Mouse (Mus musculus): ENCODE measurements around the gene Pid1. TPM values are rescaled to one million over a fixed set of nuclear protein-coding genes. Genes with fewer than 3 reads are reported as not detected.

Gene Pid1
- polyA plus RNA-seq, 1 experiment: 2.8 TPM

DNA sequence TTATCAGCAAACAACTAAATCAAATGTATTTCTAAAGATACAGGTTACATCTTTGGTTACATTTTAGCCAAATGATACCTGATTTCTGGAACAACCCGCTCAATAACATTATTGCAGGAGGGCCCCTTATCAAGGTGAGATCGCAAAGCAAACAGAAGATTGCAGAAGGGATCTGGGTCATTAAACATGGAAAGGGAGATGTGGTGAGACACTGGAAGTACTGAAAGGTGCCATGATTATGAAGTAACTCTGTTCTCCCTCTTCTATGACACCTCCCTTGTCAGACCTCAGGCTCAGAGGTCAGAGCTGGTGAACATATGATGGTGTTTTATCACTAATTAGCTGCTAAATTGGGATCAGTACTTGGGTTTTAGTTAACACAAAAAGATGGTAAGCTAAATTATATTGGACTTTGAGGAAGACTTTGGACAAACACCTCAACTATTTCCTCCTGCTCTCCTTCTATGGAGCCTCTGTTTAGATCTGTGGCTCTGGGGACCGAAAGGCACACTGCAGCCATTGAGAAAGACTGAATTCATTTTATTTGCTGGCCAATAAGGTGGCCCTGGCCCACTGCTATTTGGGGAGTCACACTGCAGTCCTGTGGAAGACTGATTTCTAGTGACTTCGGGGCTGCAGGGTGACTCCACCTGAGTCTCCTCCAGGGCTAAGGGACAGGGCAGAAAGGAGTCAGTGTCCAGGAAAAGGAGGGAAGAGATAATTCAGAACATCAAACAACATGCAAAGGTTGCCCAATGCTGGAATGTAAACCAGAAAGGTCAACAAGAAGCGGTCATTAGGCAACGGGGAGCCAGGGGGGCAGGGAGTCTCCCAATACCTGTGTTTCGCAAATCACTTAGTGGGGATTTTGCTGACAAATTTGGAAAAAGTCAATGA is 85.4 kb downstream of the Pid1 start:
- Histone ChIP-seq H3K36me3 (ENCODE audit: control insufficient read depth, insufficient read depth, low read length) (no peaks in the 10 kb centered on the region), H3K4me3 (ENCODE audit: low read depth, low read length) (no peak overlapping the region), H3K27ac (ENCODE audit: insufficient read depth, low read depth, low read length) (no peak overlapping the region), H3K27me3 (ENCODE audit: control insufficient read depth, insufficient read depth, low read length) (no peaks in the 10 kb centered on the region), H3K4me1 (ENCODE audit: control insufficient read depth, insufficient read depth, insufficient read length, low read length) (no peaks in the 10 kb centered on the region)
- WGBS: 46% methylated on average over 7 of the region's 7 CpGs
- TF ChIP-seq CTCF (IDR thresholded peaks at IDR 0.05; ENCODE audit: extremely low read depth, insufficient read length, insufficient replicate concordance, low read depth, low read length) (no peak), POLR2A (IDR thresholded peaks at IDR 0.05; ENCODE audit: low read depth, low read length) (no peak)

DNA sequence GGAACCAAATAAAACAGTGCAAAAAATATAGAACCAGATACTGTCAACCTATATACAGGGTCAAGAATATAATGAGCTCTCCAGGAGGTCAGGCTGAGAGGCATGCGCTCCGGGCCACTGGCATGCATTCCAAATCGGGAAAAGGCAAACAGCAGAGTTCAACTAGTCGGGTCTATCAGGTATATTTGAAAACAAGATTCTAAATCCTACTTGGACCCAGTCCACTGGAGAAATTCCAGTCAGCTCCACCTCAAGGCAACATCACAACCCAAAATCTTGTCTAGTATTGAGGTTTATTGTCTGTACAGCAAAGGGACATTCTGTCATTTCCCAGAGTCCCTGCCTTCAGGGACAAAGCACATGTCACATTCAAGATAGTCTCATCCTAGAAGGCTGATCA is 91.0 kb downstream of the Pid1 start:
- Histone ChIP-seq H3K27ac (ENCODE audit: insufficient read depth, low read depth, low read length) (no peak overlapping the region), H3K36me3 (ENCODE audit: control insufficient read depth, insufficient read depth, low read length) (no peaks in the 10 kb centered on the region), H3K27me3 (ENCODE audit: control insufficient read depth, insufficient read depth, low read length) (no peaks in the 10 kb centered on the region), H3K4me3 (ENCODE audit: low read depth, low read length) (no peak overlapping the region), H3K4me1 (ENCODE audit: control insufficient read depth, insufficient read depth, insufficient read length, low read length) (no peaks in the 10 kb centered on the region)
- no peak for TF ChIP-seq POLR2A (IDR thresholded peaks at IDR 0.05; ENCODE audit: low read depth, low read length)
- no peak for TF ChIP-seq CTCF (IDR thresholded peaks at IDR 0.05; ENCODE audit: extremely low read depth, insufficient read length, insufficient replicate concordance, low read depth, low read length)
- WGBS: 56% methylated on average over 4 of the region's 4 CpGs

GRCm38 (mm10) chr1:84271712-84272200 is 92.2 kb downstream of the Pid1 start:
- no peaks in the 10 kb centered on the region for H3K27me3 ChIP-seq (ENCODE audit: control insufficient read depth, insufficient read depth, low read length)
- H3K4me1 ChIP-seq (ENCODE audit: control insufficient read depth, insufficient read depth, insufficient read length, low read length): no peaks in the 10 kb centered on the region
- no peak overlapping the region for H3K4me3 ChIP-seq (ENCODE audit: low read depth, low read length)
- H3K27ac ChIP-seq (ENCODE audit: insufficient read depth, low read depth, low read length): no peak overlapping the region
- no peaks in the 10 kb centered on the region for H3K36me3 ChIP-seq (ENCODE audit: control insufficient read depth, insufficient read depth, low read length)
- WGBS: 77% methylated on average over 2 of the region's 2 CpGs
- TF ChIP-seq POLR2A (IDR thresholded peaks at IDR 0.05; ENCODE audit: low read depth, low read length) (no peak), CTCF (IDR thresholded peaks at IDR 0.05; ENCODE audit: extremely low read depth, insufficient read length, insufficient replicate concordance, low read depth, low read length) (no peak)

GRCm38 (mm10) chr1:84257656-84258055 is 106.3 kb downstream of the Pid1 start:
- H3K36me3 ChIP-seq (ENCODE audit: control insufficient read depth, insufficient read depth, low read length): no peaks in the 10 kb centered on the region
- no peak for TF ChIP-seq CTCF (IDR thresholded peaks at IDR 0.05; ENCODE audit: extremely low read depth, insufficient read length, insufficient replicate concordance, low read depth, low read length)
- TF ChIP-seq POLR2A (IDR thresholded peaks at IDR 0.05; ENCODE audit: low read depth, low read length): no peak
- no peak overlapping the region for H3K4me3 ChIP-seq (ENCODE audit: low read depth, low read length)
- no peaks in the 10 kb centered on the region for H3K4me1 ChIP-seq (ENCODE audit: control insufficient read depth, insufficient read depth, insufficient read length, low read length)
- no peak overlapping the region for H3K27ac ChIP-seq (ENCODE audit: insufficient read depth, low read depth, low read length)
- H3K27me3 ChIP-seq (ENCODE audit: control insufficient read depth, insufficient read depth, low read length): no peaks in the 10 kb centered on the region
- 94% methylated on average over 2 of the region's 2 CpGs for WGBS

DNA sequence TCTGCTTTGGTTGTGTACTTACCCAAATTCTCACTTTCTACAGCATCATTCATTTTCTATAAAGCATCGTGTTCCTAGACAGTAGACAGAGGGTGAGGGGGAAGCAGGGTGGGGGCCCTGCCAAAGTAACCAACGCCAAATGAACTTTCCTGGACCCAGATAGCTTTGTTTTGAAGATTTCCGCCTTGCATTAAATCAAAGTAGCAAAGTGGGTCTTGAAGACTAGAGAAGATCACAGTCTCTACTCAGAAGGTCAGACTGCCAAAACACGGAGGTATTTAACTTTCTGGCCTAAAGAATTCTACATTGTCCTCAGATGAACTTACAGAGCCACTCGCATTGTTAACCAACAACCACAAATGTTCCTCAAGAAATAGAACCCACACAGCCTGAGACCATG is 109.6 kb downstream of the Pid1 start:
- Histone ChIP-seq H3K4me3 (ENCODE audit: low read depth, low read length) (no peak overlapping the region), H3K36me3 (ENCODE audit: control insufficient read depth, insufficient read depth, low read length) (no peaks in the 10 kb centered on the region), H3K4me1 (ENCODE audit: control insufficient read depth, insufficient read depth, insufficient read length, low read length) (no peaks in the 10 kb centered on the region), H3K27me3 (ENCODE audit: control insufficient read depth, insufficient read depth, low read length) (no peaks in the 10 kb centered on the region), H3K27ac (ENCODE audit: insufficient read depth, low read depth, low read length) (no peak overlapping the region)
- TF ChIP-seq CTCF (IDR thresholded peaks at IDR 0.05; ENCODE audit: extremely low read depth, insufficient read length, insufficient replicate concordance, low read depth, low read length) (no peak), POLR2A (IDR thresholded peaks at IDR 0.05; ENCODE audit: low read depth, low read length) (no peak)
- 40% methylated on average over 5 of the region's 5 CpGs for WGBS

DNA sequence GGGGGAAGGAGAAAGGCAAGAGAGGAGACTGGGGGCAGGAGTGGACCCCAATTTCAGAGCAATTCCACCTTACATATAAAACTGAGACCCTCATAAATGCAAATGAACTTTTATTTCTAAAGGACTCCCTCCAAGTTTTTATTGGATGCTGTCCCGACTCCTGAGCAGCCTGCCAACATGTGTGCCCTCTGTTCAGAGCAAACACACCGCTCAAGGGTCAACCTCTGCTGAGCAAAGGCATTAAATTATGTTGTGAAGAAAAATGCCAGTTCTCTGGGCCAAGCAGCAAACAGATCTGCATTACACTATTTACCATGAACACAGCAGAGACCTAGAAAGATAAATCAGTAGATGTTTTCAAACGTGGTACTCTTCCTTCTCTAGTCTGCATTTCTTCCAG is 110.1 kb downstream of the Pid1 start:
- no peak overlapping the region for H3K27ac ChIP-seq (ENCODE audit: insufficient read depth, low read depth, low read length)
- whole genome bisulfite sequencing: 11% methylated on average over 3 of the region's 3 CpGs
- H3K27me3 ChIP-seq (ENCODE audit: control insufficient read depth, insufficient read depth, low read length): no peaks in the 10 kb centered on the region

GRCm38 (mm10) chr1:84251205-84251604 is 112.8 kb downstream of the Pid1 start:
- no peaks in the 10 kb centered on the region for H3K27me3 ChIP-seq (ENCODE audit: control insufficient read depth, insufficient read depth, low read length)
- H3K4me3 ChIP-seq (ENCODE audit: low read depth, low read length): no peak overlapping the region
- TF ChIP-seq CTCF (IDR thresholded peaks at IDR 0.05; ENCODE audit: extremely low read depth, insufficient read length, insufficient replicate concordance, low read depth, low read length) (no peak), POLR2A (IDR thresholded peaks at IDR 0.05; ENCODE audit: low read depth, low read length) (no peak)
- no peak overlapping the region for H3K27ac ChIP-seq (ENCODE audit: insufficient read depth, low read depth, low read length)
- H3K36me3 ChIP-seq (ENCODE audit: control insufficient read depth, insufficient read depth, low read length): no peaks in the 10 kb centered on the region
- H3K4me1 ChIP-seq (ENCODE audit: control insufficient read depth, insufficient read depth, insufficient read length, low read length): no peaks in the 10 kb centered on the region
- WGBS: 54% methylated on average over 1 of the region's 1 CpGs

More for the DNA sequence above, 110.1 kb downstream of the Pid1 start:
- Histone ChIP-seq H3K36me3 (ENCODE audit: control insufficient read depth, insufficient read depth, low read length) (no peaks in the 10 kb centered on the region), H3K4me3 (ENCODE audit: low read depth, low read length) (no peak overlapping the region), H3K4me1 (ENCODE audit: control insufficient read depth, insufficient read depth, insufficient read length, low read length) (no peaks in the 10 kb centered on the region)
- TF ChIP-seq POLR2A (IDR thresholded peaks at IDR 0.05; ENCODE audit: low read depth, low read length) (no peak), CTCF (IDR thresholded peaks at IDR 0.05; ENCODE audit: extremely low read depth, insufficient read length, insufficient replicate concordance, low read depth, low read length) (no peak)

Data from small intestine, adult 2 months (tissue).